16 mouse cellular contexts compared by ENCODE assay signal in genomic region chr6:31489950-31490349, GRCm38 (mm10).
"Had no signal": no experiment of that assay in that cellular context is flagged by ENCODE, and none has a peak within 500 bp of the region (broad histone marks: within the 10 kb centered on the region; RNA-seq: fewer than 3 reads in every experiment).

No protein-coding gene starts in this region.

- H3K9ac ChIP-seq: lung, embryonic 14.5 days; midbrain, embryonic 12.5 days; neural tube, embryonic 13.5 days; neural tube, embryonic 15.5 days had no signal

- H3K9me3 ChIP-seq: midbrain, embryonic 10.5 days; neural tube, embryonic 13.5 days; neural tube, embryonic 15.5 days had no signal

- H3K4me1 ChIP-seq: midbrain, embryonic 10.5 days; midbrain, embryonic 12.5 days had no signal

- H3K4me3 ChIP-seq: midbrain, embryonic 10.5 days; midbrain, embryonic 12.5 days; myocyte; neural tube, embryonic 13.5 days; neural tube, embryonic 15.5 days had no signal

- H3K27ac ChIP-seq: midbrain, embryonic 10.5 days; midbrain, embryonic 12.5 days; neural tube, embryonic 13.5 days; neural tube, embryonic 15.5 days had no signal

- H3K27me3 ChIP-seq: midbrain, embryonic 12.5 days; neural tube, embryonic 13.5 days; neural tube, embryonic 15.5 days had no signal

- DNase-seq: lung, adult 18-20 months; lung, embryonic 14.5 days; lung, postnatal 10 days; lung, postnatal 4 days; midbrain, embryonic 14.5 days; right cerebral cortex, postnatal 14 days; spleen, adult 18-20 months; thymus, adult 18-20 months; thymus, postnatal 14 days; thymus, postnatal 36 days had no signal

- H3K4me2 ChIP-seq: lung, embryonic 14.5 days; midbrain, embryonic 12.5 days; neural tube, embryonic 13.5 days; neural tube, embryonic 15.5 days had no signal

- ATAC-seq: midbrain, embryonic 16.5 days had no signal
